Mouse (Mus musculus) stomach, postnatal 0 days (tissue): ENCODE measurements at regions not wholly inside any gene's neighbourhood (a gene's known extent, or its start where the extent isn't known, plus 50 kb on each side); places are given as distances from the start of the nearest gene placed in this dataset.

Experiments used
- ATAC-seq: fragments of 200-750 bp; cut with Nextera tagmentation; 2 replicates; pipeline ENCODE4 v1.8.0; 2017; ENCODE audit not compliant: low FRiP score, low TSS enrichment
- DNase-seq: peaks from one replicate; pipeline ENCODE4 v3.0.0-alpha.2; 2016; ENCODE audit warnings: low spot score
- H3K27ac ChIP-seq: fragments of 300-500 bp; sonication (generic); replicated peaks from 2 replicates; pipeline ENCODE4 v1.5.1; 2014; ENCODE audit warnings: mild to moderate bottlenecking, control low read depth
- H3K27me3 ChIP-seq: fragments of 300-500 bp; sonication (generic); 2 replicates; pipeline ENCODE4 v1.6.1; 2014; ENCODE audit warnings: low read length; ENCODE audit not compliant: control insufficient read depth, insufficient read depth
- H3K36me3 ChIP-seq: fragments of 300-500 bp; sonication (generic); 2 replicates; pipeline ENCODE4 v1.6.1; 2014; ENCODE audit warnings: low read length, mixed read lengths; ENCODE audit not compliant: control insufficient read depth, insufficient read depth
- H3K4me1 ChIP-seq: fragments of 300-500 bp; sonication (generic); replicated peaks from 2 replicates; pipeline ENCODE4 v1.6.1; 2014; ENCODE audit warnings: antibody characterized with exemption; ENCODE audit not compliant: control insufficient read depth, insufficient read depth
- H3K4me2 ChIP-seq: fragments of 300-500 bp; sonication (generic); replicated peaks from 2 replicates; pipeline ENCODE4 v1.6.1; 2014; ENCODE audit warnings: low read depth, mild to moderate bottlenecking, control low read depth, moderate library complexity
- H3K4me3 ChIP-seq: fragments of 300-500 bp; sonication (generic); 2 replicates; pipeline ENCODE4 v1.5.1; 2014; ENCODE audit warnings: low read depth, low read length, control low read depth
- H3K9ac ChIP-seq: fragments of 300-500 bp; sonication (generic); 2 replicates; pipeline ENCODE4 v1.6.1; 2014; ENCODE audit warnings: mild to moderate bottlenecking, low read length, control low read depth, mixed read lengths
- H3K9me3 ChIP-seq: fragments of 300-500 bp; sonication (generic); 2 replicates; pipeline ENCODE4 v1.6.1; 2016; ENCODE audit warnings: low read length; ENCODE audit not compliant: control insufficient read depth
- CTCF ChIP-seq: IDR thresholded peaks from 2 replicates; pipeline ENCODE4 v1.5.1; 2016; ENCODE audit warnings: antibody characterized with exemption, low read depth, mild to moderate bottlenecking, moderate library complexity
- EP300 ChIP-seq: optimal IDR thresholded peaks from 2 replicates; pipeline ENCODE3; 2016; ENCODE audit warnings: antibody characterized with exemption
- WGBS: fragments of 180-500 bp; shearing (Covaris S2); extraction: QIAGEN DNeasy Blood & Tissue Kit; methylation state at CpG from one replicate; pipeline ENCODE4 v1.1.7; 2014; 5-methylcytosine and 5-hydroxymethylcytosine counted together

DNA sequence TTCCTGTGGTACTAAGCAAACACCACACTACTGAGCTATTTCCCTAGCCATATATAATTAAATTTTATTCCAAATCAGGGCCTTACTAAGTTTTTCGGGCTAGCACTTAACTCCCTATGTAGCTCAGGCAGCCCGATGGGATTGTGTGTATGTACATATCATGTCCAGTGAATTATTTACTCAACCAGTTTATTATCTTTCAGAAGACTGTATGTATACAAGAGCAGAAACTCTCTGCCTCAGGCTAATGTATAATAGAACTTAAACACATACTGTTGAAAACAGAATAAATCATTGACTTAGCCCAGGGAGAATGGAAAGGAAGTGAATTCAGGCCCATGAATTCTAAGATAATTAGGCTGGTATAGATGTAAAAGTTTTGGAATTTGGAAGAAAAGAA, 74.1 kb upstream of the Gnai1 start:
- ATAC-seq (no peak), DNase-seq (no peak)
- Histone ChIP-seq H3K36me3 (no peaks in the 10 kb centered on the region), H3K4me2 (no peak overlapping the region), H3K27ac (no peak overlapping the region), H3K9me3 (no peaks in the 10 kb centered on the region), H3K4me3 (no peak overlapping the region), H3K4me1 (no peaks in the 10 kb centered on the region), H3K27me3 (no peaks in the 10 kb centered on the region), H3K9ac (no peak overlapping the region)
- WGBS: 44% methylated on average over 2 of the region's 2 CpGs
- TF ChIP-seq EP300 (no peak), CTCF (no peak)

GRCm38 (mm10) chr5:18433287-18433686, 73.1 kb upstream of the Gnai1 start:
- no peak for ATAC-seq
- no peak overlapping the region for H3K27ac ChIP-seq

DNA sequence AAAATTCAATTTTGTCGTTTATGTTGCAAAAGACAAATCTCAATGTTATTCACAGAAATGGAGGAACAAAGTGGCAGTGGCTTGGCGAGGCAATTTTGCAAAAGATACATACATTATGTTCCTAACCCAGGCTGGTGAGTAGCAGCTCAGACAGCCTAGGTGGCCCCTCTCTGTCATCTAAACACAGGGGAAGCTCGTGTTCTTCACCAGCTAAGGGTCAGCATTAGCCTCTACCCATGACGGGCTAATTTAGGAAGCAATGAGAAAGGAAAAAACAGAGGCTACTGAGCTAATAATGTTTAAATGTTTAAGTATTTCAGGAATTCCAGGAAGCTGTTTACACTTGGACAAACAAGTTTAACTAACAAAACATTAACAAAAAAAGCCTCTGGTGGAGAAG, 64.9 kb upstream of the Gnai1 start:
- no peak for TF ChIP-seq EP300
- TF ChIP-seq CTCF: no peak
- Histone ChIP-seq H3K4me1 (no peaks in the 10 kb centered on the region), H3K4me2 (no peak overlapping the region), H3K9ac (no peak overlapping the region), H3K4me3 (no peak overlapping the region), H3K27me3 (no peaks in the 10 kb centered on the region), H3K9me3 (no peaks in the 10 kb centered on the region), H3K27ac (no peak overlapping the region), H3K36me3 (no peaks in the 10 kb centered on the region)
- WGBS: 36% methylated on average over 4 of the region's 4 CpGs
- no peak for DNase-seq
- ATAC-seq: no peak

More at GRCm38 (mm10) chr5:18433287-18433686, 73.1 kb upstream of the Gnai1 start:
- no peaks in the 10 kb centered on the region for H3K27me3 ChIP-seq
- H3K4me1 ChIP-seq: no peaks in the 10 kb centered on the region
- H3K9ac ChIP-seq: no peak overlapping the region
- 35% methylated on average over 7 of the region's 7 CpGs for whole genome bisulfite sequencing
- H3K9me3 ChIP-seq: no peaks in the 10 kb centered on the region
- DNase-seq: no peak
- no peak for TF ChIP-seq CTCF
- TF ChIP-seq EP300: no peak
- no peak overlapping the region for H3K4me3 ChIP-seq
- no peak overlapping the region for H3K4me2 ChIP-seq
- no peaks in the 10 kb centered on the region for H3K36me3 ChIP-seq

- Histone ChIP-seq H3K36me3 (no peaks in the 10 kb centered on the region), H3K9ac (no peak overlapping the region), H3K27ac (no peak overlapping the region), H3K4me1 (no peaks in the 10 kb centered on the region), H3K9me3 (no peaks in the 10 kb centered on the region), H3K4me3 (no peak overlapping the region), H3K4me2 (no peak overlapping the region), H3K27me3 (no peaks in the 10 kb centered on the region)
- WGBS: 46% methylated on average over 3 of the region's 3 CpGs
- ATAC-seq: no peak
- DNase-seq: no peak
- no peak for TF ChIP-seq CTCF
- TF ChIP-seq EP300: no peak
Observed at GRCm38 (mm10) chr5:18414892-18415291, 54.7 kb upstream of the Gnai1 start.
